Mouse (Mus musculus): ENCODE measurements around the gene Abcb8.

- TF ChIP-seq POLR2A (IDR thresholded peaks at IDR 0.05; ENCODE audit: control insufficient read depth in 1 of 2, insufficient read depth in 1 of 2, low read depth in 1 of 2, low read length in 2 of 2, poor library complexity in 1 of 2) = no peak
- no peak for TF ChIP-seq MAX (IDR thresholded peaks at IDR 0.05; ENCODE audit: low read length)
- no peak for TF ChIP-seq TAL1 (IDR thresholded peaks at IDR 0.05; ENCODE audit: low read length)
- TF ChIP-seq SIN3A (IDR thresholded peaks at IDR 0.05; ENCODE audit: low read length) = no peak
- TF ChIP-seq CTCF (IDR thresholded peaks at IDR 0.05 in 2 of 3, conservative IDR thresholded peaks at IDR 0.05 in 1 of 3; ENCODE audit: control insufficient read depth in 1 of 3, insufficient read depth in 1 of 3, low read depth in 2 of 3, low read length in 3 of 3, poor library complexity in 1 of 3, severe bottlenecking in 1 of 3) = no peak
- no peak for TF ChIP-seq CHD1 (IDR thresholded peaks at IDR 0.05; ENCODE audit: low read depth, low read length)
- no peak for TF ChIP-seq NRF1 (IDR thresholded peaks at IDR 0.05; ENCODE audit: insufficient read depth, low read depth, low read length, poor library complexity, severe bottlenecking)
- no peak for TF ChIP-seq ELF1 (IDR thresholded peaks at IDR 0.05; ENCODE audit: low read depth, low read length)
- no peak for TF ChIP-seq MAFK (IDR thresholded peaks at IDR 0.05; ENCODE audit: borderline replicate concordance, low read depth, low read length)
- TF ChIP-seq UBTF (IDR thresholded peaks at IDR 0.05; ENCODE audit: borderline replicate concordance, insufficient read depth, low read depth, low read length) = no peak
Observed at GRCm38 (mm10) chr5:24350073-24350472, 43.4 kb upstream of the Abcb8 start.
